Mouse (Mus musculus) midbrain, embryonic 11.5 days (tissue): ENCODE measurements at regions not wholly inside any gene's neighbourhood (a gene's known extent, or its start where the extent isn't known, plus 50 kb on each side); places are given as distances from the start of the nearest gene placed in this dataset.

Experiments used
- ATAC-seq: fragments of 200-750 bp; cut with Nextera tagmentation; 2 replicates; pipeline ENCODE4 v1.8.0; 2017; ENCODE audit warnings: moderate TSS enrichment, moderate library complexity; ENCODE audit not compliant: low FRiP score
- DNase-seq: peaks from one replicate; pipeline ENCODE4 v3.0.0; 2015; ENCODE audit warnings: low spot score; ENCODE audit errors: missing footprints
- H3K27ac ChIP-seq: fragments of 300-500 bp; sonication (generic); 2 replicates; pipeline ENCODE4 v1.5.1; 2014; ENCODE audit warnings: low read depth, low read length
- H3K27me3 ChIP-seq: fragments of 300-500 bp; sonication (generic); 2 replicates; pipeline ENCODE4 v1.6.1; 2014; ENCODE audit warnings: mild to moderate bottlenecking, low read length, moderate library complexity, mixed read lengths; ENCODE audit not compliant: control insufficient read depth, insufficient read depth
- H3K36me3 ChIP-seq: fragments of 300-500 bp; sonication (generic); 2 replicates; pipeline ENCODE4 v1.6.1; 2014; ENCODE audit warnings: mild to moderate bottlenecking, low read length, moderate library complexity, mixed read lengths; ENCODE audit not compliant: control insufficient read depth, insufficient read depth
- H3K4me1 ChIP-seq: fragments of 300-500 bp; sonication (generic); 2 replicates; pipeline ENCODE4 v1.6.1; 2014; ENCODE audit warnings: low read length; ENCODE audit not compliant: control insufficient read depth, insufficient read depth
- H3K4me2 ChIP-seq: fragments of 300-500 bp; sonication (generic); 2 replicates; pipeline ENCODE4 v1.6.1; 2014; ENCODE audit warnings: mild to moderate bottlenecking, moderate library complexity
- H3K4me3 ChIP-seq: fragments of 300-500 bp; sonication (generic); 2 replicates; pipeline ENCODE4 v1.5.1; 2014; ENCODE audit warnings: low read depth, low read length
- H3K9ac ChIP-seq: fragments of 300-500 bp; sonication (generic); 2 replicates; pipeline ENCODE4 v1.6.1; 2014; ENCODE audit warnings: low read length
- H3K9me3 ChIP-seq: fragments of 300-500 bp; sonication (generic); 2 replicates; pipeline ENCODE4 v1.6.1; 2016; ENCODE audit warnings: low read length; ENCODE audit not compliant: control insufficient read depth
- WGBS: fragments of 180-500 bp; shearing (Covaris S2); extraction: QIAGEN DNeasy Blood & Tissue Kit; methylation state at CpG from one replicate; pipeline ENCODE4 v1.1.7; 2014; 5-methylcytosine and 5-hydroxymethylcytosine counted together

- H3K4me3 ChIP-seq: no peak overlapping the region
- H3K4me1 ChIP-seq: no peaks in the 10 kb centered on the region
- H3K36me3 ChIP-seq: no peaks in the 10 kb centered on the region
- no peaks in the 10 kb centered on the region for H3K27me3 ChIP-seq
- no peak for ATAC-seq
- no peak overlapping the region for H3K4me2 ChIP-seq
- no peaks in the 10 kb centered on the region for H3K9me3 ChIP-seq
- 83% methylated on average over 5 of the region's 5 CpGs for WGBS
- no peak for DNase-seq
- H3K9ac ChIP-seq: no peak overlapping the region
- no peak overlapping the region for H3K27ac ChIP-seq
Observed at GRCm38 (mm10) chr8:92506906-92507305, 149.5 kb downstream of the Irx5 start.

- Histone ChIP-seq H3K4me1 (peaks cover 4% of the 10 kb centered on the region; the same call in 1 of the 2 replicates), H3K9ac (no peak overlapping the region), H3K27ac (no peak overlapping the region), H3K36me3 (no peaks in the 10 kb centered on the region), H3K27me3 (no peaks in the 10 kb centered on the region), H3K4me2 (no peak overlapping the region), H3K9me3 (no peaks in the 10 kb centered on the region; the same call in 1 of the 2 replicates), H3K4me3 (no peak overlapping the region)
- WGBS: 86% methylated on average over 2 of the region's 2 CpGs
- DNase-seq (no peak), ATAC-seq (no peak)
Observed at GRCm38 (mm10) chr8:92515385-92515784, 158.0 kb downstream of the Irx5 start.

GRCm38 (mm10) chr8:92518031-92518430, 156.1 kb upstream of the Irx6 start:
- Histone ChIP-seq H3K27me3 (no peaks in the 10 kb centered on the region), H3K4me2 (no peak overlapping the region), H3K9me3 (no peaks in the 10 kb centered on the region; the same call in 1 of the 2 replicates), H3K27ac (no peak overlapping the region), H3K4me1 (peaks cover 4% of the 10 kb centered on the region; the same call in 1 of the 2 replicates), H3K36me3 (no peaks in the 10 kb centered on the region), H3K9ac (no peak overlapping the region), H3K4me3 (no peak overlapping the region)
- WGBS: 88% methylated on average over 8 of the region's 8 CpGs
- ATAC-seq (no peak), DNase-seq (peak; percentile 75)

- Histone ChIP-seq H3K27me3 (no peaks in the 10 kb centered on the region), H3K36me3 (no peaks in the 10 kb centered on the region), H3K4me3 (no peak overlapping the region), H3K4me2 (no peak overlapping the region), H3K9ac (no peak overlapping the region), H3K4me1 (peaks cover 4% of the 10 kb centered on the region; the same call in 1 of the 2 replicates), H3K27ac (no peak overlapping the region), H3K9me3 (no peaks in the 10 kb centered on the region; the same call in 1 of the 2 replicates)
- ATAC-seq: no peak
- peak; percentile 23 for DNase-seq
- 84% methylated on average over 3 of the region's 3 CpGs for WGBS
Observed at GRCm38 (mm10) chr8:92518486-92518885, 155.6 kb upstream of the Irx6 start.

- Histone ChIP-seq H3K4me1 (no peaks in the 10 kb centered on the region), H3K27ac (no peak overlapping the region), H3K27me3 (no peaks in the 10 kb centered on the region), H3K4me3 (no peak overlapping the region), H3K36me3 (no peaks in the 10 kb centered on the region), H3K4me2 (no peak overlapping the region), H3K9ac (no peak overlapping the region), H3K9me3 (no peaks in the 10 kb centered on the region; the same call in 1 of the 2 replicates)
- 73% methylated on average over 6 of the region's 6 CpGs for WGBS
- DNase-seq: no peak
- ATAC-seq: no peak
Observed at GRCm38 (mm10) chr8:92522519-92522918, 151.6 kb upstream of the Irx6 start.

GRCm38 (mm10) chr8:92529756-92530155, 144.3 kb upstream of the Irx6 start:
- no peak overlapping the region for H3K4me2 ChIP-seq
- no peaks in the 10 kb centered on the region for H3K4me1 ChIP-seq
- ATAC-seq (no peak), DNase-seq (no peak)
- no peak overlapping the region for H3K4me3 ChIP-seq
- no peak overlapping the region for H3K9ac ChIP-seq
- no peaks in the 10 kb centered on the region for H3K9me3 ChIP-seq
- WGBS: 75% methylated on average over 11 of the region's 11 CpGs
- no peaks in the 10 kb centered on the region for H3K27me3 ChIP-seq
- no peak overlapping the region for H3K27ac ChIP-seq
- H3K36me3 ChIP-seq: no peaks in the 10 kb centered on the region

GRCm38 (mm10) chr8:92540636-92541035, 133.5 kb upstream of the Irx6 start:
- H3K4me1 ChIP-seq: no peaks in the 10 kb centered on the region; the same call in 1 of the 2 replicates
- ATAC-seq (no peak), DNase-seq (no peak)
- no peak overlapping the region for H3K4me3 ChIP-seq
- no peaks in the 10 kb centered on the region for H3K36me3 ChIP-seq
- no peak overlapping the region for H3K4me2 ChIP-seq
- H3K27ac ChIP-seq: no peak overlapping the region
- no peak overlapping the region for H3K9ac ChIP-seq
- H3K27me3 ChIP-seq: no peaks in the 10 kb centered on the region; the same call in 1 of the 2 replicates
- H3K9me3 ChIP-seq: no peaks in the 10 kb centered on the region
- WGBS: 71% methylated on average over 2 of the region's 2 CpGs

GRCm38 (mm10) chr8:92545347-92546059, 128.6 kb upstream of the Irx6 start:
- 39% methylated on average over 17 of the region's 17 CpGs for WGBS
- H3K4me1 ChIP-seq: no peaks in the 10 kb centered on the region; the same call in 1 of the 2 replicates
- H3K36me3 ChIP-seq: no peaks in the 10 kb centered on the region
- H3K4me2 ChIP-seq: peak overlapping the region; percentile 4; the same call in 1 of the 2 replicates
- no peak overlapping the region for H3K27ac ChIP-seq
- no peak overlapping the region for H3K4me3 ChIP-seq
- H3K9me3 ChIP-seq: no peaks in the 10 kb centered on the region
- no peaks in the 10 kb centered on the region; the same call in 1 of the 2 replicates for H3K27me3 ChIP-seq
- peak; percentile 88 for ATAC-seq
- H3K9ac ChIP-seq: no peak overlapping the region
- peak; percentile 85 for DNase-seq

GRCm38 (mm10) chr8:92555140-92555539, 118.9 kb upstream of the Irx6 start:
- H3K9ac ChIP-seq: no peak overlapping the region
- H3K4me3 ChIP-seq: no peak overlapping the region
- DNase-seq: no peak
- no peak for ATAC-seq
- no peaks in the 10 kb centered on the region for H3K9me3 ChIP-seq
- no peaks in the 10 kb centered on the region for H3K36me3 ChIP-seq
- no peak overlapping the region for H3K27ac ChIP-seq
- 72% methylated on average over 12 of the region's 12 CpGs for WGBS
- H3K4me1 ChIP-seq: no peaks in the 10 kb centered on the region
- H3K4me2 ChIP-seq: no peak overlapping the region
- no peaks in the 10 kb centered on the region for H3K27me3 ChIP-seq
